Mouse (Mus musculus) heart, postnatal 36 days (tissue): ENCODE measurements around the gene Tmem255b. TPM values are rescaled to one million over a fixed set of nuclear protein-coding genes. Genes with fewer than 3 reads are reported as not detected.
A peak's percentile ranks its signal among the peaks of the same experiment; 100 is the strongest.

ENCODE experiments used
- DNase-seq, 2 experiments: peaks; one replicate each; pipeline ENCODE4 v3.0.0; 2021 to 2022
- intact Hi-C: fragments of 180-260 bp; cut with DNase I; formaldehyde crosslinking; loops from one replicate; pipeline ENCODE4 v1.15.1; 2025
- total RNA-seq, 2 experiments: library from RNA; stranded (reverse); gene quantifications; 2 replicates each; pipeline ENCODE4 v1.2.3; 2021

Gene Tmem255b
- total RNA-seq, 2 experiments from 2014 or later: 6.3 to 6.7 TPM

DNA sequence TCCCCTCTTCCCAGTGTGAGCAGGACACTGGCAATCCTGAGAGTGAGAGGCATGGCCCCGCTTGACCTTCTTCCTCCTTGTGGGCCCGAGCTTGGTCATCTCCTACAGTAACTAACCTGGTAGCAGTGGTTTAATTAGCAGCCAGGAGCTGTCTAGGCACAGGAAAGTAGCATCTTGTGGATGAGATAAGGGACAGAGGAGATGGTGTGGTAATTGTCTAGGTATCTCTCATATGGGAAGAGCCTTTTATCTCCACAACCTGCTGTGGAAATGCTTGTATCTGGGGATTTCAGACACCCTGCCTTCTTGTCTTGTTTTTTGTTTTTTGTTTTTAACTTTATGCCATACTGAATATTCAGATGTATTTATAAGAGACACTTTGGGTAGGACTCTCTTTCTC, 2.5 kb downstream of the Tmem255b start:
- no peak for DNase-seq
- intact Hi-C loops: loop anchor here (2.0 kb wide), 1 partner anchor 17 kb away; no protein-coding TSS in a partner anchor

- intact Hi-C loops: no loop called here
- no peak for DNase-seq
Observed at GRCm38 (mm10) chr8:13442152-13442551, 7.2 kb downstream of the Tmem255b start.

DNA sequence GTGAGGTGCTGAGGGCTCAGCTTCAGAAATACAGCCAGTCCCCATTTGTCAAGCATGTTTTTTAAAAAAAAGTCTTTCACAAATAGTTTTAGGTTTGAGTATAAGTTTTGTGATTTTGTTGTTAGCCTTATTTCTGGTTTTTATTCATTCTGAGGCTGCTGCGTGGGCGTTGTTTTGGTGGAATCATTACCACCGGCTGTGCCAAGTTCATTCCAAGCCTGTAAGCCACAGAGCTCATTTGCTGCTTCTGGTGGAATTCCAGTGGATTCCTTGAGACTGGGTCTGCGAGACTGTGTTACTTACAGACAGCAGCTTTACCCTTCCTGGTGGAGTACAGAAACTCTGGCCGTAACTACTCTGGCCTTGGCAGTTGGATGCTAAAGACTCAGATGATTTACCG, 11.5 kb downstream of the Tmem255b start:
- intact Hi-C loops: no loop called here
- DNase-seq: no peak

- DNase-seq: no peak
- intact Hi-C loops: no loop called here
Observed at GRCm38 (mm10) chr8:13448145-13448544, 13.2 kb downstream of the Tmem255b start.

DNA sequence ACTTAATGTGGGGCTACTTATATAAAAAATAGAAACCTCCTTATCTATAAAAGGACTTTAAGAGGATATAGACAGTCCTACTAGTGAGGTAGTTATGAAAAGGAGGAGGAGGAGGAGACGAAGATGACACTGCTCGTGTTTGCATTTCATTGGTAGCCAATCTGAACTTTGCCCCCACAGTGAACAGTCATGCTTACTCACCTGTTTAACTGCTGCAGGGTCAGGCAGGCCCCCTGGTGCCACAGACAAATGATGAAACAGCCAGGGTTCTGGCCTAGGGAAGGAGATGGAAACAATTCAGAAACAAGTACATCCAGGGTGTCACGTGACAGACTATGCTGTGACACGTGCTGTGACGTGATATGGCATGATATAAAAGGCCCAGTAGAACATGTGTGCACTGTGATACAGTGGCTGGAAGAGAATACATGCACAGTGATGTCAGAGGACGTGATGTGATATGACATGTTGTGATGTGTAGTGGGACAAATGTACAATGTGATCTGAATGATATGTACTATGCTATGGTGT, 16.8 kb downstream of the Tmem255b start:
- intact Hi-C loops: no loop called here
- no peak for DNase-seq

- intact Hi-C loops: loop anchor here (2.0 to 5.0 kb wide), 3 partner anchors 18 to 298 kb away; no protein-coding TSS in a partner anchor
- DNase-seq: no peak
Observed at GRCm38 (mm10) chr8:13454341-13455113, 19.5 kb downstream of the Tmem255b start.

DNA sequence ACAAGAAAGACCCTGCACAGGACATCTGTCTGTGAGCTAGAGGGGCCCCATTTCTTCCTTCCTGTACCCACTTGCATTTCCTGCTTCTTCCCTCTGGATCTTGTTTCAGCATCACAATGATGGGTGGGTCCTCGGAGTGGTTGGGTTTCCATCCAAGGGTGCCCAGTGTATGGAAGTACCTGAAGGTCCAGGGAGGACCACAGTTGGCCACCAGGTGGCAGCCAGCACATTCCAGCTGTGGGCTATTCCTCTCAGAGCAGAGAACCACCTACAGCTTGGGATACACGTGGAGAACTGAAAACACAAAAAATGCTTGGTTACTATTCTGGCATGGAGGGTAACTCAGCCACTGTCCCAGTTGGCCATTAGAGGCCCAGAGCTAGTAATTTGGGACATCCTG, 20.3 kb downstream of the Tmem255b start:
- peak; percentile 68 to 74 for DNase-seq

DNA sequence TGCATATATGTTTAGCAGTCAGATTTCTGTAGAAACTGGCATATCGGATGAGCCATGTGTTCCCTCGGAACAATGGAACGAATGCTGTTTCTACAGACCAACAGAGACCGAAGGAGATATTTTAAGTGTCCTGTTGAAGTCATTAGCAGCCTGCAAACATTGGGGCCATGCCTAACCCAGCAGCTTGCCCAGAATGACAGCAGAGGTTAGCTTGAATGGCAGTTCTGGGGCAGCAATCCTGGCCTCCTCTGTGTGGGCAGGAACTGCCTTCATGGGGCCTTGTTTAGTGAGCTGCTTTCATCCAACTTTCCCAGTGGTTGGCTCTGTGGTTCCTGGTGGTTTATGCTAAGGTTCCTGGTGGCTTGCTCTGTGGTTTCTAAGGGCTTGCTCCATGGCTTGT, 24.4 kb downstream of the Tmem255b start:
- no peak for DNase-seq
- intact Hi-C loops: loop anchor here (5.0 kb wide), 1 partner anchor 293 kb away; no protein-coding TSS in a partner anchor

More for the DNA sequence above, 20.3 kb downstream of the Tmem255b start:
- intact Hi-C loops: loop anchor here (2.0 to 5.0 kb wide), 3 partner anchors 18 to 297 kb away; no protein-coding TSS in a partner anchor

- peak in 1 of 2 experiments; percentile 19 for DNase-seq
- intact Hi-C loops: no loop called here
Observed at GRCm38 (mm10) chr8:13461085-13461765, 26.2 kb downstream of the Tmem255b start.

- intact Hi-C loops: loop anchor here (1.0 kb wide), 1 partner anchor 49 kb away; no protein-coding TSS in a partner anchor
- peak; percentile 77 to 86 for DNase-seq
Observed at GRCm38 (mm10) chr8:13461843-13462242, 26.9 kb downstream of the Tmem255b start.

DNA sequence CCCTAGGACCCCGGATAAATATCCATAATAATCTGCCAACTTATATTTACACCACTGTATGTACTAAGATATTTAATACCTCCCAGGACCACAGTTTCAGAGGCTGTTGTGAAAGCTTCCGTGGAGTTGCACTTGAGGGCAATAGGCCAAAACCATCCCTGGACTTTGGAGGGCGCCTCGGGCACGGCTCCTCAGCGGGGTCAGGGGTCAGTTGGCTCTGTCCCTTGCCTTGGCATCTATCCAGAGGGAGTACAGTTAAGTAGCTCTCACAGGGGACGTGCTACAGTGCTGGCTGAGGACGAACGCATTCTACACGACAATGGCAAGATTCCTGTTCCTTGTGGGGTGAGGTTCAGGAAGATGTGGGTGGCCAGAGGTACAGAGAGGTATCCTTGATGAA, 27.4 kb downstream of the Tmem255b start:
- peak; percentile 55 to 68 for DNase-seq
- intact Hi-C loops: loop anchor here (1.0 kb wide), 1 partner anchor 49 kb away; no protein-coding TSS in a partner anchor

DNA sequence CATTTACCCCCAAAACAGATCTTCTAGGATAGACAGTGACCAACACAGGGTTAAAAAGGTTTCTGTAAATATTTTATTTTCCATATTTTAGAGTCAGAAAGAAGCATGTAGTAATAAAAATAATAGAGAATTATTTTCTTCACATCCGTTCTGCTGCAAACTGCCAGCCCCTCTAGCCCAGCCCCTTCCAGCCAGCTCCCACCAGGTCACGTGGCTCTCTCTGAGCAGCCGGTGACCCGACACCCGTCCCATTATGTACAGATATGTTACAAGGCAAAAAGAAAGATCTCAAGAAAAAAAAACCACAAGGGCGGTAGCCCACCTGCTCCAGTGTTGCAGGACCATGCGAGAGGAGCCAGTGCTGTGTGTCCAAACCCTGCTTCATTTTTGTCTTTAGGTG, 30.3 kb downstream of the Tmem255b start:
- no peak for DNase-seq

GRCm38 (mm10) chr8:13466989-13467388, 32.0 kb downstream of the Tmem255b start:
- intact Hi-C loops: no loop called here
- no peak for DNase-seq

More for the DNA sequence above, 30.3 kb downstream of the Tmem255b start:
- intact Hi-C loops: no loop called here

GRCm38 (mm10) chr8:13468737-13469136, 33.7 kb downstream of the Tmem255b start:
- intact Hi-C loops: no loop called here
- DNase-seq: no peak

DNA sequence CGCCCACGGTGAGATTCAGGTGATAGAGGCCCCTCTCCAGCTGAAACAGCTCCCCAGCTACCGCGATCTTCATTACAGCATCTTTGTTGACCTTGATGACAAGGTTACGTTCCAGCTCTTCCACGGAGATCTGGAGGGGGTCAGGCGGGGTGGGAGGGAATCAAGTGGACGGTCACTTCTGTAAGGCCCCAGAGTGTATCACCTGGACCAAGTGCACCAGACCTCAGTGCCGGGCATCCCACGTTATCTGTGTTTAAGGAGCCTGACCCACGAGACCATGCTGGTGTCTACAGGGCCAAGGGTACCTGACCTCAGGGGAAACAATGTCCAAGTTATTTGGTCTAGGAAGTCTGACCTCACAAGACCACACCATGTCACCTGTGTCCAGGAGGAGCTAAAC, 36.5 kb downstream of the Tmem255b start:
- intact Hi-C loops: no loop called here
- no peak for DNase-seq

GRCm38 (mm10) chr8:13472284-13472683, 37.3 kb downstream of the Tmem255b start:
- intact Hi-C loops: no loop called here
- DNase-seq: peak in 1 of 2 experiments; percentile 48

DNA sequence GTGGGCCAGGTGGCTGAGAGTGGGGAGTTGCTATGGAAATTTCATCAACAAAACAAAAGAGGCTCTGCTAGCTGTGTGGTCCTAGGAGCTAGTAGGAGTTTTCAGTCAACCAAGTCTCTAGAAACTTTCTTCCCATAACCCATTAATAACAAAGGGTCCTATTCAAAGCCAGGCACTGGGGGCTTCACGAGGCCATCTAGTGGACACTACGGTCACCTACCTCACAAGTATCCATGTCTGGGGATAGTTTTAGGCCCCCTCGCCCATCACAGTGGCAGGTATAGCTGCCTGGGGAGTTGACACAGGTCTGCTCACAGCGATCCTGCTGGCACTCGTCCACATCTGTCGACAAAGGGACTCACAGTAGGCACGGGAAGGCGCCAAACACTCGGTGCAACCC, 40.9 kb downstream of the Tmem255b start:
- intact Hi-C loops: no loop called here
- no peak for DNase-seq

DNA sequence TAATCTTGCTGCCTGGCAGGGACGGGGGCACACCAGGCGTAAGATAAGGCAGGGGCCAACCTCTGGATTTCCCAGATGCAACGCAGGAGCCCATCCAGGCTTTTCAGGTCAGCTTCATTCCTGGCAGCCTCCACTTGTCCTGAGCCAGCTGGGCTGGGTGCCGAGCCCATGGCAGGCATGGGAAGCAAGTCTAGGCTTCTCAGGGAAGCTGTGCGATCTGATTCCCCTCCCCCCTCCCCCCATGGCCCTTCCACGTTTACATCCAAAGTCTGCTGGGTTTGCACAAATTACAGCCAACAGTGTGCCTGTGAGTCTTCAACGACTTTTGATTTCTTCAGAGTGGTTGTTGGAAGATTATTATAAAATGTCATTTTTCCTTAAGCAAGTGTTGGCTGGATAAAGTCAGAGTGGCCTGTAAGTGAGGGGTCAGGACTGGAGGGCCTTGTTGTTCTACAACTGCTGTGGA, 46.1 kb downstream of the Tmem255b start:
- peak; percentile 67 to 70 for DNase-seq
- intact Hi-C loops: no loop called here

DNA sequence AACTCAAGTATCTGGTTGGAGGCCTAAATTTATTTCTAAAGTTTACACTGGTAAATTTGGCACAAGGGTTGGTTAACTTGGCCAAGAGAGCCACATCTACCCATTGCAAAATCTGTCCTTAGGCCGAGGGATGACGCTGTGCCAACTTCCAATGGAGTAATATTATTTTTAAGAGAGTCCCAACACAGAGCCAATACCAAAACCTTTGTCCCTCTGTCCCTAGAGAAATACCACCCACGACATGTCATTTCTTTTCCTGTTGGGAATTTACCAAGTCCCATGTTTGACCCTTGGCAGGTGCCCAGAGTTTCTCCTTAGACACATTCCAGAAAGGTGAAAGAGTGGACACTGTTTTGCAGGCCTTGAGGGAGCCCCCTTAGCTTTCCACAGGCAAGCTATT, 46.6 kb downstream of the Tmem255b start:
- intact Hi-C loops: no loop called here
- DNase-seq: peak in 1 of 2 experiments; percentile 45

DNA sequence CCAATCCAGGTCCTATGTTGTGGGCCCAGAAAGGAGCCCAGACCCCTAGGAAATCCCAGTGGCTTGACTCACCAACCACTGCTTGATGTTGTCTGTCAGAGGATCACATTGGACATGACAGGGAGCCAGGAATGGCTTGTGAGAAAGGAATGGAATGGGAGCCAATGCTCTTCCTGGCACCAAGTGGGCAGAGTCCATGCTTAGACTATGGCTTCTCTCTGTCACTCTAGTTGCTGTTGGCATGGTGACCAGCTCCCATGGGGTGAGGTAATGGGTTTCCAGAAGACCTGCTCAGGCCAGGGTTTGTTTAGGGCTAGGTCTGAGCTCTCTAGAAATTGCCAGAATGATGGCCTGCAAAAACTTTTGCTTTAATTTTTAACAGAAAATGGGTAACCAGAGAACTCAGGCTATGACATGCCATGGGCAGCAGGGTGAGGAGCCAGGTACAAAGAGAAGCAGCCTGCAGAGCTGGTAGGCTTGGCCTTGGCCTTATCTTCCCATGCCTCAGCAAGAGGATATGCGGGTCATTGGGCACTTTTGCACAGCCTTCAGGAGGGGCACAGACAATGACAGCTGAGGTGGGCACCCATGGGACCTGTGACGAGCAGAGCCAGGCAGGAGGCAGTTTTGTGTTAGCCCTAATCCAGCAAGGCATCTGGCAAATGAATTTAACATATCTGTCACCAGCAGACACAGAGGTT, 47.3 kb downstream of the Tmem255b start:
- no peak for DNase-seq
- intact Hi-C loops: no loop called here

DNA sequence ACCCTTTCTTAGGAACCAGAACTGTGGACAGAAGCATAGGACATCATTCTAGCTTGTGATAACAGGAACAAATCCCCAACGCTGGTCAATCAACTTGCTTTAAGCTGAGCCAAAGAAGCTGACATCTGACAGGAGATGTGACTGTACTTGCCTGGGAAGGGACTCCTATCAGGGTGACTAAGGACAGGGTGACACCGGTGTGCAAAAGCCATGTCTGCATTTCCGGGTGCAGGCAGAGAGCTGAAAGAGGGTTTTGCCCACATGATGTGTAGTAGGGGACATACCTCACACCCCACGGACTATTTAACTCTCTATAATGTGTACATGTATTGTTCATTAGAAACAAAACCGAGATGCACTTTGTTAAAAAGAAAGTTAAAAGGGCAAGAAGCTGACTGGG, 48.2 kb downstream of the Tmem255b start:
- no peak for DNase-seq
- intact Hi-C loops: no loop called here
